In the genomic region with DNA sequence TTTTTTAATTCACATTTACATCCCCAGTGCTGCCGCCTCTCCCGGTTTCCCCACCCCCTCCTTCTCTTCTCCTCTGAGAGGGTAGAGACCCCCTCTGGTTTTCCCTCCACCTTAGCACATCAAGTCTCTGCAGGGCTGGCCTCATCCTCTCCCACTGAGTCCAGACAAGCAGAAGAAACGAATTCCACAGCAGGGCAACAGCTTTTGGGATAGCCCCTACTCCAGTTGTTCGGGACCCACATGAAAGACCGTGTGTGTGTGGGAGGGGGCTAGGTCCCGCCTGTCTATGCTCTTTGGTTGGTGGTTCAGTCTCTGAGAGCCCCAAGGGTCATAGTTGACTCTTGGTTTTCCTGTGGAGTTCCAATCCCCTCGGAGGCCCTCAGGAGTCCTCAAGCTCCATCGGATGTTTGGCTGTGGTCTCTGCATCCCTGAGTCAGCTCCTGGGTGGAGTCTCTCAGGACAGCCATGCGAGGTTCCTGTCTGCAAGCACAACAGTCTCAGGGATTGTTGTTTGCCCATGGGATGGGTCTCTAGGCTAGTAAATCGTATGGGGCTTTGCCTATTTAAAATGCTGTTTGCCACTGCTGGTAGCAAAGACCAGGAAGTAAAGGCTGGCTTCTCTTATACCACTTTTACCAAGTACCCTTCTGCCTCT, we compare ENCODE assay signal across 8 mouse cellular contexts. TPM values are rescaled to one million over a fixed set of nuclear protein-coding genes. Genes with fewer than 3 reads are reported as not detected.
DNase-seq lines count a peak whose midpoint lies in the region; ATAC-seq and TF ChIP-seq lines count a peak whose summit lies in the region.

No protein-coding gene starts in this region.

- H3K9ac ChIP-seq in lung, embryonic 14.5 days, result peak overlapping the region; percentile 47; the same call in 1 of the 2 replicates
- peak overlapping the region; percentile 68 for H3K9ac ChIP-seq in forebrain, embryonic 12.5 days
- peak overlapping the region; percentile 70 for H3K9ac ChIP-seq in intestine, embryonic 16.5 days (ENCODE audit: low read depth, low read length)
- peak overlapping the region; percentile 68 for H3K9ac ChIP-seq in midbrain, embryonic 12.5 days (replicated peaks)

- WGBS in lung, embryonic 14.5 days, result 24% methylated on average over 10 of the region's 10 CpGs
- WGBS in forebrain, embryonic 12.5 days, result 32% methylated on average over 10 of the region's 10 CpGs
- 36% methylated on average over 10 of the region's 10 CpGs for WGBS in intestine, embryonic 16.5 days
- WGBS in midbrain, embryonic 12.5 days, result 29% methylated on average over 10 of the region's 10 CpGs

- TF ChIP-seq CTCF in lung, embryonic 14.5 days (IDR thresholded peaks at IDR 0.05; ENCODE audit: low read depth), result no peak

- peaks cover 20% of the 10 kb centered on the region for H3K36me3 ChIP-seq in lung, embryonic 14.5 days (ENCODE audit: insufficient read depth)
- H3K36me3 ChIP-seq in forebrain, embryonic 12.5 days (replicated peaks), result peaks cover 24% of the 10 kb centered on the region
- peaks cover 4% of the 10 kb centered on the region for H3K36me3 ChIP-seq in intestine, embryonic 16.5 days (ENCODE audit: control insufficient read depth, insufficient read depth, low read length)
- H3K36me3 ChIP-seq in midbrain, embryonic 12.5 days, result peaks cover 30% of the 10 kb centered on the region

- H3K4me1 ChIP-seq in lung, embryonic 14.5 days (ENCODE audit: insufficient read depth), result peaks cover 5% of the 10 kb centered on the region; the same call in 1 of the 2 replicates
- peaks cover 8% of the 10 kb centered on the region for H3K4me1 ChIP-seq in brown adipose tissue, adult 24 weeks (ENCODE audit: control insufficient read depth, insufficient read depth, insufficient read length, low read length)
- peaks cover 16% of the 10 kb centered on the region for H3K4me1 ChIP-seq in forebrain, embryonic 12.5 days
- H3K4me1 ChIP-seq in intestine, embryonic 16.5 days (ENCODE audit: control insufficient read depth, insufficient read depth, low read length), result peaks cover 10% of the 10 kb centered on the region; the same call in 1 of the 2 replicates
- peaks cover 17% of the 10 kb centered on the region for H3K4me1 ChIP-seq in midbrain, embryonic 12.5 days

- peak; percentile 5 for DNase-seq in lung, embryonic 14.5 days
- no peak for DNase-seq in lung, adult 18-20 months
- DNase-seq in ovary, postnatal 36 days (ENCODE audit: low spot score), result no peak
- no peak for DNase-seq in ovary, postnatal 10 days (ENCODE audit: low spot score)

- peak; percentile 62 for ATAC-seq in lung, embryonic 14.5 days (ENCODE audit: insufficient read depth)
- ATAC-seq in forebrain, embryonic 12.5 days (ENCODE audit: low FRiP score), result peak; percentile 60
- ATAC-seq in intestine, embryonic 16.5 days, result peak; percentile 57
- peak; percentile 64 for ATAC-seq in midbrain, embryonic 12.5 days (ENCODE audit: low FRiP score, low read depth)

- peak overlapping the region; percentile 76 for H3K27ac ChIP-seq in lung, embryonic 14.5 days (ENCODE audit: low read depth)
- no peak overlapping the region for H3K27ac ChIP-seq in brown adipose tissue, adult 24 weeks (replicated peaks; ENCODE audit: low read depth, low read length)
- peak overlapping the region; percentile 85 for H3K27ac ChIP-seq in forebrain, embryonic 12.5 days
- peak overlapping the region; percentile 71; the same call in 1 of the 2 replicates for H3K27ac ChIP-seq in intestine, embryonic 16.5 days (ENCODE audit: low read length)
- peak overlapping the region; percentile 75 for H3K27ac ChIP-seq in midbrain, embryonic 12.5 days (replicated peaks)

- H3K4me2 ChIP-seq in lung, embryonic 14.5 days, result peak overlapping the region; percentile 99
- peak overlapping the region; percentile 98 for H3K4me2 ChIP-seq in forebrain, embryonic 12.5 days
- peak overlapping the region; percentile 75 for H3K4me2 ChIP-seq in intestine, embryonic 16.5 days (ENCODE audit: low read depth, low read length)
- peak overlapping the region; percentile 93 for H3K4me2 ChIP-seq in midbrain, embryonic 12.5 days (replicated peaks)

- no peaks in the 10 kb centered on the region for H3K9me3 ChIP-seq in lung, embryonic 14.5 days (ENCODE audit: low read depth, low read length)
- no peaks in the 10 kb centered on the region for H3K9me3 ChIP-seq in forebrain, embryonic 12.5 days
- no peaks in the 10 kb centered on the region for H3K9me3 ChIP-seq in intestine, embryonic 16.5 days (ENCODE audit: control insufficient read depth, low read length)
- H3K9me3 ChIP-seq in midbrain, embryonic 12.5 days, result no peaks in the 10 kb centered on the region

- H3K27me3 ChIP-seq in lung, embryonic 14.5 days (ENCODE audit: insufficient read depth, low read length), result 0 out of 2 replicates have a peak, but pooled peaks cover 2% of the 10 kb centered on the region
- H3K27me3 ChIP-seq in forebrain, embryonic 12.5 days, result peaks cover 15% of the 10 kb centered on the region
- H3K27me3 ChIP-seq in intestine, embryonic 16.5 days (replicated peaks; ENCODE audit: control insufficient read depth, insufficient read depth, low read length), result no peaks in the 10 kb centered on the region
- H3K27me3 ChIP-seq in midbrain, embryonic 12.5 days, result peaks cover 13% of the 10 kb centered on the region; the same call in 1 of the 2 replicates

- H3K4me3 ChIP-seq in lung, embryonic 14.5 days (ENCODE audit: low read depth, low read length), result peak overlapping the region; percentile 72
- H3K4me3 ChIP-seq in brown adipose tissue, adult 24 weeks (ENCODE audit: insufficient read depth, low read depth, low read length), result peak overlapping the region; percentile 75
- H3K4me3 ChIP-seq in forebrain, embryonic 12.5 days (replicated peaks), result peak overlapping the region; percentile 73
- peak overlapping the region; percentile 65 for H3K4me3 ChIP-seq in intestine, embryonic 16.5 days (ENCODE audit: low read length)
- peak overlapping the region; percentile 80 for H3K4me3 ChIP-seq in midbrain, embryonic 12.5 days

RNA-seq across cellular contexts. Expression of gene Ppih, which starts 0.7 kb away (rescaled TPM):
- 126 and 127 TPM in 2 replicates for polyA plus RNA-seq in lung, embryonic 14.5 days (2014; fragmentation: Nextera tagmentation; extraction: Ambion mirVana)
- 15.4 and 17.0 TPM in 2 replicates for polyA plus RNA-seq in brown adipose tissue, adult 24 weeks (2012; ENCODE audit: insufficient read depth, insufficient read length, missing spikeins)
- 117 and 118 TPM in 2 replicates for polyA plus RNA-seq in forebrain, embryonic 12.5 days (2016; fragmentation: Nextera tagmentation; extraction: Ambion mirVana)
- 69.6 and 73.9 TPM in 2 replicates for polyA plus RNA-seq in intestine, embryonic 16.5 days (2015; fragmentation: Nextera tagmentation; extraction: Ambion mirVana)
- polyA plus RNA-seq in midbrain, embryonic 12.5 days (2016; fragmentation: Nextera tagmentation; extraction: Ambion mirVana), result 86.7 and 96.4 TPM in 2 replicates

RNA-seq across cellular contexts. Expression of gene Ybx1, which starts 26.6 kb away (rescaled TPM):
- 880 and 902 TPM in 2 replicates for polyA plus RNA-seq in lung, embryonic 14.5 days (2014; fragmentation: Nextera tagmentation; extraction: Ambion mirVana)
- 573 and 1,023 TPM in 2 replicates for polyA plus RNA-seq in brown adipose tissue, adult 24 weeks (2012; ENCODE audit: insufficient read depth, insufficient read length, missing spikeins)
- 1,255 and 1,318 TPM in 2 replicates for polyA plus RNA-seq in forebrain, embryonic 12.5 days (2016; fragmentation: Nextera tagmentation; extraction: Ambion mirVana)
- polyA plus RNA-seq in intestine, embryonic 16.5 days (2015; fragmentation: Nextera tagmentation; extraction: Ambion mirVana), result 420 and 457 TPM in 2 replicates
- 1,189 and 1,315 TPM in 2 replicates for polyA plus RNA-seq in midbrain, embryonic 12.5 days (2016; fragmentation: Nextera tagmentation; extraction: Ambion mirVana)
